ENCODE assay signal across 27 mouse cellular contexts in the genomic region with DNA sequence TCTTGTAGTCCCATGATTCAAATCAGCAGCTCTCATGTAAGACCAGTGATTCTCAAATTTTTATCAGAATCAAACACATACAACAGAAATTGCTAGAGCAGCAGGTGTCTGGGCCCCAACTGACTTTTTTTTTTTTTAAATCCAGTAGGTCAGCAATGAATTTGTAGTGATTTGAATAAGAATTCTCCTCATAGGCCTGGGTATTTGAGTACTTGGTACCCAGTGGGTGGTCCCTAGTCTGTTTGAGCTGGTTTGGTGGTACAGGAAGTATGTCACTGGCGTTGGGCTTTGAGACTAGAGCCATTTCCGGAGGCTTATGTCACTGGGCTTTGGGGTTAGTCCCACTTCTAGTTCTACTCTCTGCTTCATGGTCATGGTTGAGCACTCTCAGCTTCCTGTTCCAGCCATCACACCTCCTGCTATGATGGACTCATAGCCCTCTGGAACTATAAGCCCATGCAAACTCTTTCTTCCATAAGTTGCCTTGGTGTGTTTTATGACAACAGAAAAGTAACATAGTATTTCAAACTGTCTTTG.
DNase-seq lines count a peak whose midpoint lies in the region.
"Had no signal": no experiment of that assay in that cellular context is flagged by ENCODE, and none has a peak within 500 bp of the region (broad histone marks: within the 10 kb centered on the region; RNA-seq: fewer than 3 reads in every experiment).

No protein-coding gene starts in this region.

- H3K9me3 ChIP-seq in hindbrain, embryonic 10.5 days, result no peaks in the 10 kb centered on the region
- H3K9me3 ChIP-seq: embryonic facial prominence, embryonic 13.5 days; forebrain, embryonic 12.5 days; forebrain, embryonic 15.5 days; heart, embryonic 12.5 days; heart, embryonic 15.5 days; hindbrain, embryonic 12.5 days; hindbrain, embryonic 15.5 days had no signal

- H3K4me1 ChIP-seq in hindbrain, embryonic 10.5 days (replicated peaks), result peaks cover 4% of the 10 kb centered on the region; the same call in 1 of the 2 replicates
- H3K4me1 ChIP-seq: forebrain, embryonic 12.5 days; forebrain, embryonic 15.5 days; hindbrain, embryonic 12.5 days; hindbrain, embryonic 15.5 days had no signal

- H3K27me3 ChIP-seq in hindbrain, embryonic 10.5 days (ENCODE audit: insufficient read depth, poor library complexity, severe bottlenecking), result no peaks in the 10 kb centered on the region
- H3K27me3 ChIP-seq: embryonic facial prominence, embryonic 13.5 days; forebrain, embryonic 12.5 days; forebrain, embryonic 15.5 days; heart, embryonic 12.5 days; heart, embryonic 15.5 days; hindbrain, embryonic 12.5 days; hindbrain, embryonic 15.5 days had no signal

- no peak overlapping the region for H3K4me3 ChIP-seq in hindbrain, embryonic 10.5 days
- H3K4me3 ChIP-seq: embryonic facial prominence, embryonic 10.5 days; embryonic facial prominence, embryonic 13.5 days; erythroblast, embryonic 14.5 days; forebrain, embryonic 12.5 days; forebrain, embryonic 15.5 days; heart, embryonic 12.5 days; heart, embryonic 15.5 days; hindbrain, embryonic 12.5 days; hindbrain, embryonic 15.5 days had no signal

- H3K36me3 ChIP-seq in hindbrain, embryonic 10.5 days, result peaks cover 3% of the 10 kb centered on the region; the same call in 1 of the 2 replicates
- H3K36me3 ChIP-seq: forebrain, embryonic 12.5 days; forebrain, embryonic 15.5 days; heart, embryonic 15.5 days; hindbrain, embryonic 12.5 days; hindbrain, embryonic 15.5 days had no signal

- no peak overlapping the region for H3K27ac ChIP-seq in hindbrain, embryonic 10.5 days
- H3K27ac ChIP-seq: embryonic facial prominence, embryonic 10.5 days; embryonic facial prominence, embryonic 13.5 days; forebrain, embryonic 12.5 days; forebrain, embryonic 15.5 days; heart, embryonic 15.5 days; hindbrain, embryonic 12.5 days; hindbrain, embryonic 15.5 days had no signal

- peak; percentile 25 to 30 for DNase-seq in spleen, postnatal 36 days (ENCODE audit: low spot score in 2 of 2)
- DNase-seq in spleen, postnatal 14 days (ENCODE audit: low spot score in 2 of 2), result no peak
- peak; percentile 74 for DNase-seq in ES-CJ7 (ENCODE audit: low read depth, low spot score)
- DNase-seq in ZHBTc4 (ENCODE audit: low read depth, low spot score), result peak; percentile 75
- DNase-seq in hindbrain, embryonic 10.5 days (ENCODE audit: low spot score), result no peak
- no peak for DNase-seq in cerebellum, adult 9-10 months
- DNase-seq in left cerebral cortex, adult 18-20 months (ENCODE audit: low spot score in 2 of 2), result no peak
- DNase-seq: adrenal gland, adult 2 months; adrenal gland, postnatal 14 days; cerebellum, adult 11 months; cerebellum, adult 2 months; cerebellum, postnatal 10 days; cerebellum, postnatal 36 days; embryo, embryonic 11 days; gastrocnemius, postnatal 25 days; heart, adult 18-20 months; heart, postnatal 10 days; heart, postnatal 4 days had no signal

- WGBS in hindbrain, embryonic 10.5 days, result 91% methylated on average over 2 of the region's 2 CpGs

Comparison
In these comparisons a context has a peak if more than half of its experiments do, and no peak if none do; other contexts are left out.
1. DNase-seq: peak in spleen, postnatal 36 days (2 of 2), ES-CJ7 (single experiment) and ZHBTc4 (single experiment); none in spleen, postnatal 14 days (0 of 2), hindbrain, embryonic 10.5 days (single experiment), cerebellum, adult 9-10 months (single experiment) and left cerebral cortex, adult 18-20 months (0 of 2).